Mouse (Mus musculus) intestine, embryonic 15.5 days (tissue): ENCODE results near the gene Stx1a. TPM values are rescaled to one million over a fixed set of nuclear protein-coding genes. Genes with fewer than 3 reads are reported as not detected.

Experiments
- ATAC-seq: fragments of 200-750 bp; cut with Nextera tagmentation; 2 replicates; pipeline ENCODE4 v1.8.0; 2017; ENCODE audit warnings: moderate TSS enrichment, moderate library complexity
- H3K27ac ChIP-seq: fragments of 300-500 bp; sonication (generic); 2 replicates; pipeline ENCODE4 v1.5.1; 2015; ENCODE audit warnings: mild to moderate bottlenecking, inconsistent platforms
- H3K27me3 ChIP-seq: fragments of 300-500 bp; sonication (generic); replicated peaks from 2 replicates; pipeline ENCODE4 v1.6.1; 2015; ENCODE audit warnings: inconsistent platforms
- H3K36me3 ChIP-seq: fragments of 300-500 bp; sonication (generic); 2 replicates; pipeline ENCODE4 v1.6.1; 2015; ENCODE audit warnings: inconsistent platforms
- H3K4me1 ChIP-seq: fragments of 300-500 bp; sonication (generic); replicated peaks from 2 replicates; pipeline ENCODE4 v1.6.1; 2015; ENCODE audit warnings: inconsistent platforms
- H3K4me2 ChIP-seq: fragments of 300-500 bp; sonication (generic); replicated peaks from 2 replicates; pipeline ENCODE4 v1.6.1; 2015; ENCODE audit warnings: mild to moderate bottlenecking, inconsistent platforms
- H3K4me3 ChIP-seq: fragments of 300-500 bp; sonication (generic); replicated peaks from 2 replicates; pipeline ENCODE4 v1.5.1; 2015; ENCODE audit warnings: inconsistent platforms
- H3K9ac ChIP-seq: fragments of 300-500 bp; sonication (generic); 2 replicates; pipeline ENCODE4 v1.6.1; 2015; ENCODE audit warnings: inconsistent platforms
- H3K9me3 ChIP-seq: fragments of 300-500 bp; sonication (generic); 2 replicates; pipeline ENCODE4 v1.6.1; 2016; ENCODE audit warnings: inconsistent platforms
- WGBS: fragments of 180-500 bp; shearing (Covaris S2); methylation state at CpG from one replicate; pipeline ENCODE4 v1.1.7; 2015; 5-methylcytosine and 5-hydroxymethylcytosine counted together
- polyA plus RNA-seq: library from polyadenylated mRNA; unstranded; fragments of >200 nt; fragmentation: Nextera tagmentation; extraction: Ambion mirVana; gene quantifications from 2 replicates; pipeline ENCODE4 v1.2.1, GENCODE M21; 2015

Gene Stx1a
- polyA plus RNA-seq, 1 experiment from 2014 or later = 13.0 TPM

DNA sequence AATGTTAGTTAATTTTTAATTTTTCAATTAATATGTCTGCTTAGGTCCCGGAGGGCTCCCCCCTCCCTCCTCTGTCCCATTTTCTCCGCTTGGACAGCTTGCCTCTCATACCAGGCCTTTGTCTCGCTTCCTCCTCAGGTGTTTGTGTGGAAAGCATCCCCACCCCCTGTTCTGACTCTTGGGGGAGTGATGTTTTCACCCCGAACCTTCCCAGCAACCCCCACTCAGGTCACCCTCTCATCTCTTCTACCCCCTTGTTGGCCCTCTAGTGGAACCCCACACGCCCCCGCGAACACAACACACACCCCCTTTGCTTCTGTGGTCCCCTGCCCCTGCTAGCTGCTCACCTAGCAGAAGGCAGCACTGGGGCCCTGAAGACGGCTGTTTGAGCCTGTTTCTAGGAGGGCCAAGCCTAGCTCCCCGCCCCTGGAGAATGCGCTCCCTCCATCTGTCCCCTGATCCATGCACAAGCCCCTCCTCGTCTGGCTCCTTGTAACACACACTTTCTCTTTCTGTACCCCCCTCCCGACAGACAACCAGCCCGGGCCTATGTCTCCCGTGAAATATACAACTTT lies 53.7 kb downstream of the Stx1a start:
- WGBS = 19% methylated on average over 14 of the region's 14 CpGs
- peak overlapping the region; percentile 56; the same call in 1 of the 2 replicates for H3K27ac ChIP-seq

DNA sequence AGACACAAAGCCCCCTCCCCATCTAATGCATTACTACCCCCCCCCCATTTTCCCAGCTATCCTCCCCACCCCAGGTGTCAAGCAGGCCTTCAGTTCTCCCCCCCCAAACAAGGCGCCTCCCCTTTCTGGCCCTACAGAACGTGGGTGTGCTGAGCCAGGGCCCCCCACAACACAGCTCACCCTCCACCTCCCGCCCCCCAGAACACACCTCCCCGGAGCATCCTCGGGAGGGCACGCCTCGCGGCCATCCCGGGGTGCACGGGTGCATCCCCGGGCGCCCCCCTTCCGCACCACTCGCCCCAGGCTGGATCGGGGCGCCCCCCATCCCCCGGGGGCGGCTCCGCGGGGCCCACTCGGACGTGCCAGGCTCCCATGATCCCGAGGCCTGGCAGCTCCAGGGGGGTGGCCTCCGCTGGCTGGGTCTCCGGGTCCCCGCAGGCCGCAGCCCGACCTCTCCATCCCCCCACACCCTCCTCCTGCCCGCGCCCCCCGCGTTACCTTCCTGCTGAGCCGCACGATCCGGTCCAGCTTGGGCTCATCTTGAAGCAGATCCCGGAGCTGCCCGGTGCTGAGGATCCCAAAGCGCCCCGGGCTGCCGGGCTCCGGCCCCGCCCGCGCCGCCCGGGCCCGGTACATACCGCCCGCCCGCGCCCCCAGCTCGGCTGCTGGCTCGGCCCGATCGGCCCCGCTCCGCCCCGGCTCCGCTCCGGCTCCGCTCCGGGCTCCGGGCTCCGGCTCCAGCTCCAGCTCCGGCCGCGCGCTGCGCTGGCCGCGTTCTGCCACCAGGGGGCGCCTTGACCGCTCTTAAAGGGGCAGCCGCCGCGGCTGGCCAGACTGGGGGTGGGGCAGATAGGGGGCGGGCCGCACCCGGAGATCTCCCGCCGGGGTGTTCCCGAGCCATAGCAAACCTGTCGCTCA lies 54.5 kb downstream of the Stx1a start, which contains the start of gene Vps37d:
Vps37d (minus strand) TSS at position 703 of the 918 bp plus-strand sequence.
- under 1% methylated on average over 70 of the region's 83 CpGs for WGBS
- Histone ChIP-seq H3K36me3 (no peaks in the 10 kb centered on the region), H3K27ac (peak within 1 kb of the TSS; percentile 63), H3K9me3 (no peaks in the 10 kb centered on the region), H3K4me3 (peak within 1 kb of the TSS; percentile 84), H3K9ac (peak within 1 kb of the TSS; percentile 94), H3K4me2 (peak within 1 kb of the TSS; percentile 89), H3K27me3 (no peaks in the 10 kb centered on the region; the same call in 1 of the 2 replicates), H3K4me1 (peaks cover 21% of the 10 kb centered on the region)
- peak; percentile 89 for ATAC-seq

More for the DNA sequence above, 53.7 kb downstream of the Stx1a start:
- Histone ChIP-seq H3K4me1 (peaks cover 21% of the 10 kb centered on the region), H3K4me2 (peak overlapping the region; percentile 89), H3K9me3 (no peaks in the 10 kb centered on the region), H3K36me3 (no peaks in the 10 kb centered on the region), H3K27me3 (no peaks in the 10 kb centered on the region; the same call in 1 of the 2 replicates), H3K9ac (peak overlapping the region; percentile 94), H3K4me3 (peak overlapping the region; percentile 84)
- peak; percentile 41 for ATAC-seq

- no peaks in the 10 kb centered on the region for H3K9me3 ChIP-seq
- peak overlapping the region; percentile 84 for H3K4me3 ChIP-seq
- no peak overlapping the region for H3K27ac ChIP-seq
- peaks cover 15% of the 10 kb centered on the region for H3K4me1 ChIP-seq
- H3K9ac ChIP-seq = 0 out of 2 replicates have a peak overlapping the region, but pooled peaks have one; percentile 94
- WGBS = 1% methylated on average over 11 of the region's 11 CpGs
- H3K36me3 ChIP-seq = no peaks in the 10 kb centered on the region
- ATAC-seq = no peak
- peak overlapping the region; percentile 89 for H3K4me2 ChIP-seq
- no peaks in the 10 kb centered on the region; the same call in 1 of the 2 replicates for H3K27me3 ChIP-seq
These were observed 55.2 kb downstream of the Stx1a start for GRCm38 (mm10) chr5:135078482-135078810.

DNA sequence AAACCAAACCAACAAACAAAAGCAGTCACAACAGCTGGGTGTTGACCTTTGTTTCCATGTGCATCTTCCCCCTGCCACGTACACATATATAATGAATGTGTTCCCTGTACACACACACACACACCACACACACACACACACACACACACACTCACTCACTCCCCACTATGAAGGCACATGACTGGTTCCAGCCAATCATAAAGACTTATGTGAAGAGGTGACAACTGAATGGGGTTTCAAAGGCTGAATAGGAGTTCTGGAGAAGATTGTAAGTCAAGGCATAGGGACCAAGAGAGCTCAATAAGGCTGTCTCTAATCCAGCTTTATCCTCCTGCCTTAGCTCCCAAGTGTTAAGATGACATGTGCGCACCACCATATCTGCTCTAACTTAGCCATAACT lies 56.3 kb downstream of the Stx1a start:
- 92% methylated on average over 2 of the region's 2 CpGs for WGBS
- no peak overlapping the region for H3K4me3 ChIP-seq
- no peaks in the 10 kb centered on the region for H3K36me3 ChIP-seq
- H3K9ac ChIP-seq = no peak overlapping the region
- H3K4me1 ChIP-seq = peaks cover 9% of the 10 kb centered on the region
- ATAC-seq = no peak
- H3K27me3 ChIP-seq = no peaks in the 10 kb centered on the region; the same call in 1 of the 2 replicates
- no peaks in the 10 kb centered on the region for H3K9me3 ChIP-seq
- no peak overlapping the region for H3K4me2 ChIP-seq
- no peak overlapping the region for H3K27ac ChIP-seq

DNA sequence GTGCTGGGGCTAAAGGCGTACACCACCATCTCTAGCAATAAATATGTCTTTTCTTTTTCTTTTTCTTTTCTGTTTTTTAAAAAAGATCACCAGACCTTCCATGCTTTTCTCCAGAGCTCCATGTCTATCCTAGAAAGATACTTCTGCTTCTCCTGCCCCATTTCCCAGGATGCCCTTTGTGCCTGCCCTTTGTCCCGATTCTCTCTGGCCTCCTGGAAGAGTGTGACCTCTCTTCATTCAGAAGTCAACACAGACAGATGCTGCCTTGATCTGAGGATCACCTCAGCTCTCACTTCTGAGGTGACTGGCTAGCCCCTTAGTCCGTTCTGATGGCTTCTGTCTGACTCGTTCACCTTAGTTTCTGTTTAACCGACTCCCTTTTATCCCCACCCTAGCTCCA lies 57.3 kb downstream of the Stx1a start:
- H3K9me3 ChIP-seq = no peaks in the 10 kb centered on the region
- H3K27ac ChIP-seq = no peak overlapping the region
- no peak overlapping the region for H3K4me3 ChIP-seq
- 86% methylated on average over 5 of the region's 5 CpGs for WGBS
- no peak overlapping the region for H3K4me2 ChIP-seq
- H3K36me3 ChIP-seq = no peaks in the 10 kb centered on the region
- peaks cover 9% of the 10 kb centered on the region for H3K4me1 ChIP-seq
- ATAC-seq = no peak
- H3K27me3 ChIP-seq = no peaks in the 10 kb centered on the region; the same call in 1 of the 2 replicates
- H3K9ac ChIP-seq = no peak overlapping the region

DNA sequence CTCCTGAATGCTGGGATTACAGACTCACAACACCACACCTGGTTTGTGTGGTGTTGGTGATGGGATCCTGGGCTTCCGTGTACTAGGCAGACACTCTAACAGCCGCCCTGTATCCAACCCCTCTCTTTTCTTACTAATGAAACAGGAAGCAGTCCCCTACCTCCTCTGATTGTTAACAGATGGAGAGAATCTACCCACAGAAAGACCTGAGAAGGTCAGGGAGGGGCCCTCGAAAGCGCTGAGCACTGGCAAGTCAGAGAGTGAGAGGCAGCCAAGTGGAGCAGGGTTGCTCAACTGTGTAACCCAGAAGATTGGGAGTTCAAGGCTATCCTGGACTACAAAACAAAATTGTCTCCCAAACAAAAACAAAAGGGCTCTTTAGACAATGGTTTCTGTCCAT lies 63.6 kb downstream of the Stx1a start:
- no peaks in the 10 kb centered on the region for H3K36me3 ChIP-seq
- no peak overlapping the region for H3K4me2 ChIP-seq
- no peak overlapping the region for H3K9ac ChIP-seq
- H3K9me3 ChIP-seq = no peaks in the 10 kb centered on the region
- H3K4me1 ChIP-seq = no peaks in the 10 kb centered on the region; the same call in 1 of the 2 replicates
- no peak overlapping the region for H3K4me3 ChIP-seq
- no peak for ATAC-seq
- peaks cover 41% of the 10 kb centered on the region for H3K27me3 ChIP-seq
- H3K27ac ChIP-seq = no peak overlapping the region
- 61% methylated on average over 4 of the region's 4 CpGs for WGBS

DNA sequence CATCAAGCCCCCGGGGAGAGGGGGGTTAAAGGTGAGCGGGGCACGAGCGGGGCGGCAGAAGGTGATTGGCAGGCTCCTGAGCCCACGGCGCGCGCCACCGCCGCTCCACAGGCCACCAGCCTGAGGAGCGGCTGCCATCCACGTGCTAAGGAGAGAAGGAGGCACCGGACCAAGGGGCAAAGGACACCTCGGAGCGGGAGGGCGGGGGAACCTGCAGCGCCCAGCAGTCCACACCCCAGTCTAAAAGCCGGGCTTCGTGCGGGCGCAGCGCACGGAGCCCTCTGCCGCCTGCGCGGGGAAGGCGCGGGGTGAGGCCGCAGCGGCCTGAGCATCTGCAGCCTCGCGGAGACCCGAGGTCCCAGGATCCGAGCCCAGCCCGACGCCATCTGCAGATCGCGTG lies 66.4 kb downstream of the Stx1a start, which contains the start of gene Mlxipl:
Mlxipl (plus strand) TSS at position 238 of the 400 bp plus-strand sequence.
- Histone ChIP-seq H3K9me3 (no peaks in the 10 kb centered on the region), H3K27me3 (peaks cover 46% of the 10 kb centered on the region), H3K4me2 (peak within 1 kb of the TSS; percentile 52), H3K4me1 (no peaks in the 10 kb centered on the region; the same call in 1 of the 2 replicates), H3K27ac (no peak within 1 kb of the TSS), H3K4me3 (peak within 1 kb of the TSS; percentile 12; the same call in 1 of the 2 replicates), H3K36me3 (no peaks in the 10 kb centered on the region), H3K9ac (peak within 1 kb of the TSS; percentile 32)
- 3% methylated on average over 37 of the region's 39 CpGs for WGBS
- ATAC-seq = peak; percentile 92

Other genes starting within 250 kb of the Stx1a start
- not detected in 2 replicates for gene Tmem270, start 116.7 kb upstream of the Stx1a start, polyA plus RNA-seq
- 3.9 and 5.3 TPM in 2 replicates for gene Cldn13, start 108.0 kb upstream of the Stx1a start, polyA plus RNA-seq
- gene Mettl27, start 91.1 kb upstream of the Stx1a start, polyA plus RNA-seq = 18.5 and 25.7 TPM in 2 replicates
- 45.6 and 49.2 TPM in 2 replicates for gene Cldn4, start 76.5 kb upstream of the Stx1a start, polyA plus RNA-seq
- gene Cldn3, start 37.3 kb upstream of the Stx1a start, polyA plus RNA-seq = 173 and 195 TPM in 2 replicates
- gene Abhd11, start 14.3 kb upstream of the Stx1a start, polyA plus RNA-seq = 96.0 and 101 TPM in 2 replicates
- gene Dnajc30, start 40.7 kb downstream of the Stx1a start, polyA plus RNA-seq = 30.7 and 33.6 TPM in 2 replicates
- gene Bud23, start 41.5 kb downstream of the Stx1a start, polyA plus RNA-seq = 106 and 115 TPM in 2 replicates
- 5.4 and 6.0 TPM in 2 replicates for gene Vps37d, start 54.8 kb downstream of the Stx1a start, polyA plus RNA-seq
- 6.5 and 8.7 TPM in 2 replicates for gene Mlxipl, start 66.4 kb downstream of the Stx1a start, polyA plus RNA-seq
- gene Tbl2, start 126.2 kb downstream of the Stx1a start, polyA plus RNA-seq = 26.3 and 28.0 TPM in 2 replicates
- 50.2 and 50.3 TPM in 2 replicates for gene Bcl7b, start 144.8 kb downstream of the Stx1a start, polyA plus RNA-seq
- 33.1 and 34.1 TPM in 2 replicates for gene Baz1b, start 163.8 kb downstream of the Stx1a start, polyA plus RNA-seq
- gene Fzd9, start 227.7 kb downstream of the Stx1a start, polyA plus RNA-seq = 0.87 and 0.88 TPM in 2 replicates